Mouse (Mus musculus): ENCODE results near the gene Slc7a11. TPM values are rescaled to one million over a fixed set of nuclear protein-coding genes. Genes with fewer than 3 reads are reported as not detected.

Gene Slc7a11
- polyA plus RNA-seq, 1 experiment, result 1.4 TPM

GRCm38 (mm10) chr3:50313816-50314215, 129.6 kb downstream of the Slc7a11 start:
- no peaks in the 10 kb centered on the region for H3K4me1 ChIP-seq (ENCODE audit: control insufficient read depth, insufficient read depth, low read length)
- H3K27ac ChIP-seq (ENCODE audit: control insufficient read depth, insufficient read depth, low read depth, low read length, poor library complexity), result no peak overlapping the region
- no peak overlapping the region for H3K4me3 ChIP-seq (replicated peaks; ENCODE audit: control insufficient read depth, low read depth, low read length)
- WGBS, result 78% methylated on average over 3 of the region's 3 CpGs
- TF ChIP-seq CTCF (IDR thresholded peaks at IDR 0.05; ENCODE audit: control insufficient read depth, insufficient read depth, low read length) (no peak), POLR2A (IDR thresholded peaks at IDR 0.05; ENCODE audit: borderline replicate concordance, control insufficient read depth, low read depth, low read length) (no peak)

- no peak for TF ChIP-seq CTCF (IDR thresholded peaks at IDR 0.05; ENCODE audit: control insufficient read depth, insufficient read depth, low read length)
- no peak for TF ChIP-seq POLR2A (IDR thresholded peaks at IDR 0.05; ENCODE audit: borderline replicate concordance, control insufficient read depth, low read depth, low read length)
- Histone ChIP-seq H3K27ac (ENCODE audit: control insufficient read depth, insufficient read depth, low read depth, low read length, poor library complexity) (no peak overlapping the region), H3K4me3 (replicated peaks; ENCODE audit: control insufficient read depth, low read depth, low read length) (no peak overlapping the region), H3K4me1 (ENCODE audit: control insufficient read depth, insufficient read depth, low read length) (no peaks in the 10 kb centered on the region)
- 76% methylated on average over 14 of the region's 14 CpGs for WGBS
These were observed 135.8 kb downstream of the Slc7a11 start for GRCm38 (mm10) chr3:50307339-50308327.

- 79% methylated on average over 8 of the region's 8 CpGs for WGBS
- no peak for TF ChIP-seq CTCF (IDR thresholded peaks at IDR 0.05; ENCODE audit: control insufficient read depth, insufficient read depth, low read length)
- H3K4me3 ChIP-seq (replicated peaks; ENCODE audit: control insufficient read depth, low read depth, low read length), result no peak overlapping the region
- no peaks in the 10 kb centered on the region for H3K4me1 ChIP-seq (ENCODE audit: control insufficient read depth, insufficient read depth, low read length)
- H3K27ac ChIP-seq (ENCODE audit: control insufficient read depth, insufficient read depth, low read depth, low read length, poor library complexity), result no peak overlapping the region
These were observed 137.1 kb downstream of the Slc7a11 start for GRCm38 (mm10) chr3:50306334-50306733.

GRCm38 (mm10) chr3:50304137-50304536, 139.3 kb downstream of the Slc7a11 start:
- Histone ChIP-seq H3K4me1 (ENCODE audit: control insufficient read depth, insufficient read depth, low read length) (no peaks in the 10 kb centered on the region), H3K4me3 (replicated peaks; ENCODE audit: control insufficient read depth, low read depth, low read length) (no peak overlapping the region), H3K27ac (ENCODE audit: control insufficient read depth, insufficient read depth, low read depth, low read length, poor library complexity) (no peak overlapping the region)
- TF ChIP-seq POLR2A (IDR thresholded peaks at IDR 0.05; ENCODE audit: borderline replicate concordance, control insufficient read depth, low read depth, low read length), result no peak
- peak; percentile 67 for TF ChIP-seq CTCF (IDR thresholded peaks at IDR 0.05; ENCODE audit: control insufficient read depth, insufficient read depth, low read length)
- WGBS, result 38% methylated on average over 4 of the region's 4 CpGs

- H3K4me1 ChIP-seq (ENCODE audit: control insufficient read depth, insufficient read depth, low read length), result no peaks in the 10 kb centered on the region
- TF ChIP-seq CTCF (IDR thresholded peaks at IDR 0.05; ENCODE audit: control insufficient read depth, insufficient read depth, low read length) (no peak), POLR2A (IDR thresholded peaks at IDR 0.05; ENCODE audit: borderline replicate concordance, control insufficient read depth, low read depth, low read length) (no peak)
- no peak overlapping the region for H3K4me3 ChIP-seq (replicated peaks; ENCODE audit: control insufficient read depth, low read depth, low read length)
- H3K27ac ChIP-seq (ENCODE audit: control insufficient read depth, insufficient read depth, low read depth, low read length, poor library complexity), result no peak overlapping the region
- 25% methylated on average over 6 of the region's 6 CpGs for WGBS
These were observed 140.8 kb downstream of the Slc7a11 start for GRCm38 (mm10) chr3:50302648-50303047.

- H3K4me1 ChIP-seq (ENCODE audit: control insufficient read depth, insufficient read depth, low read length), result no peaks in the 10 kb centered on the region
- WGBS, result 4% methylated on average over 4 of the region's 4 CpGs
- TF ChIP-seq CTCF (IDR thresholded peaks at IDR 0.05; ENCODE audit: control insufficient read depth, insufficient read depth, low read length), result peak; percentile 55
- TF ChIP-seq POLR2A (IDR thresholded peaks at IDR 0.05; ENCODE audit: borderline replicate concordance, control insufficient read depth, low read depth, low read length), result no peak
- no peak overlapping the region for H3K27ac ChIP-seq (ENCODE audit: control insufficient read depth, insufficient read depth, low read depth, low read length, poor library complexity)
- H3K4me3 ChIP-seq (replicated peaks; ENCODE audit: control insufficient read depth, low read depth, low read length), result no peak overlapping the region
These were observed 142.5 kb downstream of the Slc7a11 start for GRCm38 (mm10) chr3:50300952-50301303.

GRCm38 (mm10) chr3:50300002-50300951, 143.1 kb downstream of the Slc7a11 start:
- no peak for TF ChIP-seq POLR2A (IDR thresholded peaks at IDR 0.05; ENCODE audit: borderline replicate concordance, control insufficient read depth, low read depth, low read length)
- no peak for TF ChIP-seq CTCF (IDR thresholded peaks at IDR 0.05; ENCODE audit: control insufficient read depth, insufficient read depth, low read length)
- Histone ChIP-seq H3K27ac (ENCODE audit: control insufficient read depth, insufficient read depth, low read depth, low read length, poor library complexity) (no peak overlapping the region), H3K4me1 (ENCODE audit: control insufficient read depth, insufficient read depth, low read length) (no peaks in the 10 kb centered on the region), H3K4me3 (replicated peaks; ENCODE audit: control insufficient read depth, low read depth, low read length) (no peak overlapping the region)
- WGBS, result 76% methylated on average over 17 of the region's 17 CpGs

All from bone marrow, adult 2 months (tissue).